Mouse (Mus musculus): ENCODE results near the gene Vmn1r194. TPM values are rescaled to one million over a fixed set of nuclear protein-coding genes. Genes with fewer than 3 reads are reported as not detected.
A peak's percentile ranks its signal among the peaks of the same experiment; 100 is the strongest.
"Not testable (repeated sequence)": the region's sequence is repeated elsewhere in the genome, so short reads cannot be mapped to it uniquely, and the experiment has no call there.

Vmn1r194 gene
- not detected in 2 replicates for polyA plus RNA-seq (2015; fragmentation: Nextera tagmentation; extraction: Ambion mirVana)

GRCm38 (mm10) chr13:22243915-22244314, at the start of gene Vmn1r194:
Gene Vmn1r194 (plus strand): TSS chr13:22244215.
- Histone ChIP-seq H3K4me3 (no peak within 1 kb of the TSS), H3K36me3 (replicated peaks) (no peaks in the 10 kb centered on the region), H3K4me1 (no peaks in the 10 kb centered on the region), H3K27me3 (replicated peaks) (no peaks in the 10 kb centered on the region), H3K9ac (no peak within 1 kb of the TSS), H3K4me2 (no peak within 1 kb of the TSS), H3K9me3 (no peaks in the 10 kb centered on the region), H3K27ac (no peak within 1 kb of the TSS)
- 67% methylated on average over 1 of the region's 1 CpGs for WGBS
- no peak for ATAC-seq (replicated peaks)

GRCm38 (mm10) chr13:22223060-22223459, 21.0 kb upstream of the Vmn1r194 start, which contains the start of gene Vmn1r193:
Gene Vmn1r193 (minus strand): TSS chr13:22223160.
- WGBS = 80% methylated on average over 1 of the region's 1 CpGs
- not testable (repeated sequence) for H3K36me3 ChIP-seq (replicated peaks); H3K4me1 ChIP-seq; H3K9ac ChIP-seq; H3K4me3 ChIP-seq; H3K4me2 ChIP-seq; H3K27me3 ChIP-seq (replicated peaks); ATAC-seq (replicated peaks); H3K27ac ChIP-seq; H3K9me3 ChIP-seq

- not testable (repeated sequence) for H3K27me3 ChIP-seq (replicated peaks); H3K9me3 ChIP-seq; H3K4me2 ChIP-seq; H3K4me3 ChIP-seq; H3K4me1 ChIP-seq; H3K36me3 ChIP-seq (replicated peaks); H3K27ac ChIP-seq; ATAC-seq (replicated peaks); H3K9ac ChIP-seq
- WGBS = 90% methylated on average over 1 of the region's 1 CpGs
Measured at GRCm38 (mm10) chr13:22270222-22270621, 26.2 kb downstream of the Vmn1r194 start, which contains the start of gene Vmn1r195. Gene Vmn1r195 (plus strand): TSS chr13:22270522.

GRCm38 (mm10) chr13:22271721-22272120, 27.7 kb downstream of the Vmn1r194 start:
- H3K4me3 ChIP-seq = no peak overlapping the region
- H3K4me1 ChIP-seq = no peaks in the 10 kb centered on the region
- no peaks in the 10 kb centered on the region for H3K36me3 ChIP-seq (replicated peaks)
- WGBS = 39% methylated on average over 2 of the region's 2 CpGs
- no peak overlapping the region for H3K27ac ChIP-seq
- no peak overlapping the region for H3K9ac ChIP-seq
- H3K27me3 ChIP-seq (replicated peaks) = no peaks in the 10 kb centered on the region
- H3K4me2 ChIP-seq = no peak overlapping the region
- H3K9me3 ChIP-seq = no peaks in the 10 kb centered on the region
- peak; percentile 91 for ATAC-seq (replicated peaks)

GRCm38 (mm10) chr13:22284578-22284977, 40.6 kb downstream of the Vmn1r194 start:
- ATAC-seq (replicated peaks) = no peak; the same call in 1 of the 2 replicates

GRCm38 (mm10) chr13:22289620-22290019, 45.6 kb downstream of the Vmn1r194 start, which contains the start of gene Vmn1r196:
Gene Vmn1r196 (plus strand): TSS chr13:22289920.
- 90% methylated on average over 2 of the region's 2 CpGs for WGBS
- no peak for ATAC-seq (replicated peaks)
- no peak within 1 kb of the TSS for H3K4me3 ChIP-seq
- no peaks in the 10 kb centered on the region for H3K27me3 ChIP-seq (replicated peaks)
- no peak within 1 kb of the TSS for H3K27ac ChIP-seq
- H3K9me3 ChIP-seq = no peaks in the 10 kb centered on the region
- H3K9ac ChIP-seq = no peak within 1 kb of the TSS
- H3K4me2 ChIP-seq = no peak within 1 kb of the TSS
- H3K36me3 ChIP-seq (replicated peaks) = no peaks in the 10 kb centered on the region
- H3K4me1 ChIP-seq = no peaks in the 10 kb centered on the region

More at GRCm38 (mm10) chr13:22284578-22284977, 40.6 kb downstream of the Vmn1r194 start:
- no peak overlapping the region for H3K4me2 ChIP-seq
- no peaks in the 10 kb centered on the region for H3K36me3 ChIP-seq (replicated peaks)
- no peak overlapping the region for H3K4me3 ChIP-seq
- H3K9me3 ChIP-seq = no peaks in the 10 kb centered on the region
- H3K9ac ChIP-seq = no peak overlapping the region
- no peak overlapping the region for H3K27ac ChIP-seq
- no peaks in the 10 kb centered on the region for H3K4me1 ChIP-seq
- no peaks in the 10 kb centered on the region for H3K27me3 ChIP-seq (replicated peaks)
- WGBS = 83% methylated on average over 2 of the region's 2 CpGs

Small RNA genes within 50 kb of the gene (microRNA-seq; reads per million reads assigned to microRNA genes)
- not detected for gene Gm23282
- gene Gm25084 = not detected

Other genes with a start within 250 kb of the Vmn1r194 start
- not detected in 2 replicates for gene Prss16, start 234.5 kb upstream of the Vmn1r194 start, polyA plus RNA-seq (2015; fragmentation: Nextera tagmentation; extraction: Ambion mirVana)
- gene Hist1h2ah, start 208.6 kb upstream of the Vmn1r194 start, polyA plus RNA-seq (2015; fragmentation: Nextera tagmentation; extraction: Ambion mirVana) = 1.9 TPM in 1 of 2 replicates, not detected in the other
- 0.54 and 0.63 TPM in 2 replicates for gene Hist1h2bk, start 208.3 kb upstream of the Vmn1r194 start, polyA plus RNA-seq (2015; fragmentation: Nextera tagmentation; extraction: Ambion mirVana)
- 5.7 and 7.7 TPM in 2 replicates for gene Hist1h4i, start 202.9 kb upstream of the Vmn1r194 start, polyA plus RNA-seq (2015; fragmentation: Nextera tagmentation; extraction: Ambion mirVana)
- gene Hist1h2ag, start 201.3 kb upstream of the Vmn1r194 start, polyA plus RNA-seq (2015; fragmentation: Nextera tagmentation; extraction: Ambion mirVana) = 5.4 and 6.8 TPM in 2 replicates
- 2.9 and 3.0 TPM in 2 replicates for gene Hist1h2bj, start 201.0 kb upstream of the Vmn1r194 start, polyA plus RNA-seq (2015; fragmentation: Nextera tagmentation; extraction: Ambion mirVana)
- gene Vmn1r188, start 159.8 kb upstream of the Vmn1r194 start, polyA plus RNA-seq (2015; fragmentation: Nextera tagmentation; extraction: Ambion mirVana) = not detected in 2 replicates
- gene Vmn1r189, start 138.4 kb upstream of the Vmn1r194 start, polyA plus RNA-seq (2015; fragmentation: Nextera tagmentation; extraction: Ambion mirVana) = not detected in 2 replicates
- not detected in 2 replicates for gene Vmn1r191, start 60.2 kb upstream of the Vmn1r194 start, polyA plus RNA-seq (2015; fragmentation: Nextera tagmentation; extraction: Ambion mirVana)
- not detected in 2 replicates for gene Vmn1r192, start 53.1 kb upstream of the Vmn1r194 start, polyA plus RNA-seq (2015; fragmentation: Nextera tagmentation; extraction: Ambion mirVana)
- gene Vmn1r193, start 21.1 kb upstream of the Vmn1r194 start, polyA plus RNA-seq (2015; fragmentation: Nextera tagmentation; extraction: Ambion mirVana) = not detected in 2 replicates
- not detected in 2 replicates for gene Vmn1r195, start 26.3 kb downstream of the Vmn1r194 start, polyA plus RNA-seq (2015; fragmentation: Nextera tagmentation; extraction: Ambion mirVana)
- not detected in 2 replicates for gene Vmn1r196, start 45.7 kb downstream of the Vmn1r194 start, polyA plus RNA-seq (2015; fragmentation: Nextera tagmentation; extraction: Ambion mirVana)
- gene Vmn1r197, start 80.4 kb downstream of the Vmn1r194 start, polyA plus RNA-seq (2015; fragmentation: Nextera tagmentation; extraction: Ambion mirVana) = not detected in 2 replicates
- gene Vmn1r198, start 106.1 kb downstream of the Vmn1r194 start, polyA plus RNA-seq (2015; fragmentation: Nextera tagmentation; extraction: Ambion mirVana) = not detected in 2 replicates
- not detected in 2 replicates for gene Vmn1r199, start 135.6 kb downstream of the Vmn1r194 start, polyA plus RNA-seq (2015; fragmentation: Nextera tagmentation; extraction: Ambion mirVana)
- 0.05 TPM in 1 of 2 replicates, not detected in the other for gene Vmn1r200, start 146.2 kb downstream of the Vmn1r194 start, polyA plus RNA-seq (2015; fragmentation: Nextera tagmentation; extraction: Ambion mirVana)
- not detected in 2 replicates for gene Vmn1r201, start 227.7 kb downstream of the Vmn1r194 start, polyA plus RNA-seq (2015; fragmentation: Nextera tagmentation; extraction: Ambion mirVana)